Mouse (Mus musculus): ENCODE results near the gene Nol3. TPM values are rescaled to one million over a fixed set of nuclear protein-coding genes. Genes with fewer than 3 reads are reported as not detected.
A peak's percentile ranks its signal among the peaks of the same experiment; 100 is the strongest.

The Nol3 gene
- polyA plus RNA-seq, 1 experiment from 2014 or later = 2.7 TPM

GRCm38 (mm10) chr8:105264024-105264982, 11.6 kb upstream of the Nol3 start, which contains the start of the genes Tradd and Fbxl8:
TSS of gene Tradd (minus strand) at chr8:105264609.
TSS of gene Fbxl8 (plus strand) at chr8:105264648.
- Histone ChIP-seq H3K4me1 (peaks cover 39% of the 10 kb centered on the region), H3K27ac (replicated peaks) (no peak within 1 kb of the TSS), H3K27me3 (replicated peaks) (peaks cover 85% of the 10 kb centered on the region), H3K4me2 (peak within 1 kb of the TSS; percentile 96), H3K36me3 (no peaks in the 10 kb centered on the region), H3K9me3 (0 out of 2 replicates have a peak, but pooled peaks cover 6% of the 10 kb centered on the region), H3K9ac (peak within 1 kb of the TSS; percentile 88), H3K4me3 (peak within 1 kb of the TSS; percentile 84)
- 1% methylated on average over 54 of the region's 54 CpGs for WGBS
- 0 out of 2 replicates have a peak, but pooled peaks have one; percentile 30 for ATAC-seq (ENCODE audit: extremely low read depth, insufficient number of reproducible peaks, low FRiP score, low TSS enrichment)

GRCm38 (mm10) chr8:105265128-105265527, 10.8 kb upstream of the Nol3 start:
- peak overlapping the region; percentile 84 for H3K4me3 ChIP-seq
- no peak overlapping the region for H3K27ac ChIP-seq (replicated peaks)
- 15% methylated on average over 10 of the region's 10 CpGs for WGBS
- H3K27me3 ChIP-seq (replicated peaks) = peaks cover 85% of the 10 kb centered on the region
- peak overlapping the region; percentile 96 for H3K4me2 ChIP-seq
- H3K9me3 ChIP-seq = 0 out of 2 replicates have a peak, but pooled peaks cover 6% of the 10 kb centered on the region
- ATAC-seq (ENCODE audit: extremely low read depth, insufficient number of reproducible peaks, low FRiP score, low TSS enrichment) = no peak
- peaks cover 38% of the 10 kb centered on the region for H3K4me1 ChIP-seq
- no peaks in the 10 kb centered on the region for H3K36me3 ChIP-seq
- H3K9ac ChIP-seq = peak overlapping the region; percentile 88

- Histone ChIP-seq H3K4me3 (no peak overlapping the region), H3K36me3 (no peaks in the 10 kb centered on the region), H3K27me3 (replicated peaks) (peaks cover 85% of the 10 kb centered on the region), H3K9me3 (0 out of 2 replicates have a peak, but pooled peaks cover 6% of the 10 kb centered on the region), H3K4me1 (peaks cover 45% of the 10 kb centered on the region), H3K4me2 (no peak overlapping the region), H3K9ac (no peak overlapping the region), H3K27ac (replicated peaks) (no peak overlapping the region)
- ATAC-seq (ENCODE audit: extremely low read depth, insufficient number of reproducible peaks, low FRiP score, low TSS enrichment) = no peak
- 39% methylated on average over 13 of the region's 13 CpGs for WGBS
Observed at GRCm38 (mm10) chr8:105266775-105267174, 9.2 kb upstream of the Nol3 start.

GRCm38 (mm10) chr8:105268342-105269074, 7.4 kb upstream of the Nol3 start:
- Histone ChIP-seq H3K9ac (peak overlapping the region; percentile 74), H3K27me3 (replicated peaks) (peaks cover 90% of the 10 kb centered on the region), H3K4me2 (peak overlapping the region; percentile 96), H3K9me3 (0 out of 2 replicates have a peak, but pooled peaks cover 6% of the 10 kb centered on the region), H3K27ac (replicated peaks) (no peak overlapping the region), H3K36me3 (no peaks in the 10 kb centered on the region), H3K4me1 (peaks cover 45% of the 10 kb centered on the region), H3K4me3 (peak overlapping the region; percentile 60)
- ATAC-seq (ENCODE audit: extremely low read depth, insufficient number of reproducible peaks, low FRiP score, low TSS enrichment) = 0 out of 2 replicates have a peak, but pooled peaks have one; percentile 22
- under 1% methylated on average over 65 of the region's 65 CpGs for WGBS

GRCm38 (mm10) chr8:105269075-105269458, 6.9 kb upstream of the Nol3 start:
- WGBS = 4% methylated on average over 10 of the region's 10 CpGs
- H3K27ac ChIP-seq (replicated peaks) = no peak overlapping the region
- no peak for ATAC-seq (ENCODE audit: extremely low read depth, insufficient number of reproducible peaks, low FRiP score, low TSS enrichment)

GRCm38 (mm10) chr8:105269461-105269947, 6.4 kb upstream of the Nol3 start, which contains the start of gene Hsf4:
TSS of gene Hsf4 (plus strand) at chr8:105269801.
- peaks cover 93% of the 10 kb centered on the region for H3K27me3 ChIP-seq (replicated peaks)
- H3K36me3 ChIP-seq = no peaks in the 10 kb centered on the region
- H3K9ac ChIP-seq = peak within 1 kb of the TSS; percentile 74
- peak within 1 kb of the TSS; percentile 96 for H3K4me2 ChIP-seq
- no peak for ATAC-seq (ENCODE audit: extremely low read depth, insufficient number of reproducible peaks, low FRiP score, low TSS enrichment)
- 0 out of 2 replicates have a peak, but pooled peaks cover 6% of the 10 kb centered on the region for H3K9me3 ChIP-seq
- no peak within 1 kb of the TSS for H3K27ac ChIP-seq (replicated peaks)
- peak within 1 kb of the TSS; percentile 60 for H3K4me3 ChIP-seq
- peaks cover 40% of the 10 kb centered on the region for H3K4me1 ChIP-seq
- under 1% methylated on average over 42 of the region's 42 CpGs for WGBS

More at GRCm38 (mm10) chr8:105269075-105269458, 6.9 kb upstream of the Nol3 start:
- H3K36me3 ChIP-seq = no peaks in the 10 kb centered on the region
- H3K9me3 ChIP-seq = 0 out of 2 replicates have a peak, but pooled peaks cover 6% of the 10 kb centered on the region
- peaks cover 41% of the 10 kb centered on the region for H3K4me1 ChIP-seq
- H3K27me3 ChIP-seq (replicated peaks) = peaks cover 90% of the 10 kb centered on the region
- H3K4me2 ChIP-seq = peak overlapping the region; percentile 96
- H3K4me3 ChIP-seq = peak overlapping the region; percentile 60
- peak overlapping the region; percentile 74 for H3K9ac ChIP-seq

- Histone ChIP-seq H3K36me3 (no peaks in the 10 kb centered on the region), H3K27ac (replicated peaks) (no peak overlapping the region), H3K4me1 (peaks cover 34% of the 10 kb centered on the region), H3K4me3 (peak overlapping the region; percentile 60), H3K9me3 (0 out of 2 replicates have a peak, but pooled peaks cover 6% of the 10 kb centered on the region), H3K27me3 (replicated peaks) (peaks cover 99% of the 10 kb centered on the region), H3K9ac (peak overlapping the region; percentile 74; the same call in 1 of the 2 replicates), H3K4me2 (peak overlapping the region; percentile 96)
- no peak for ATAC-seq (ENCODE audit: extremely low read depth, insufficient number of reproducible peaks, low FRiP score, low TSS enrichment)
- WGBS = 6% methylated on average over 39 of the region's 39 CpGs
Observed at GRCm38 (mm10) chr8:105270101-105270915, 5.6 kb upstream of the Nol3 start.

GRCm38 (mm10) chr8:105270916-105271186, 5.1 kb upstream of the Nol3 start:
- Histone ChIP-seq H3K9ac (no peak overlapping the region), H3K4me3 (peak overlapping the region; percentile 10; the same call in 1 of the 2 replicates), H3K36me3 (no peaks in the 10 kb centered on the region), H3K4me1 (peaks cover 39% of the 10 kb centered on the region), H3K27ac (replicated peaks) (no peak overlapping the region), H3K4me2 (peak overlapping the region; percentile 96; the same call in 1 of the 2 replicates), H3K27me3 (replicated peaks) (peaks cover 100% of the 10 kb centered on the region), H3K9me3 (0 out of 2 replicates have a peak, but pooled peaks cover 6% of the 10 kb centered on the region)
- WGBS = 5% methylated on average over 11 of the region's 11 CpGs
- no peak for ATAC-seq (ENCODE audit: extremely low read depth, insufficient number of reproducible peaks, low FRiP score, low TSS enrichment)

GRCm38 (mm10) chr8:105275387-105275786, 553 bp upstream of the Nol3 start:
- no peak for ATAC-seq (ENCODE audit: extremely low read depth, insufficient number of reproducible peaks, low FRiP score, low TSS enrichment)
- peaks cover 36% of the 10 kb centered on the region for H3K4me1 ChIP-seq
- 12% methylated on average over 11 of the region's 11 CpGs for WGBS
- no peak overlapping the region for H3K27ac ChIP-seq (replicated peaks)
- H3K27me3 ChIP-seq (replicated peaks) = peaks cover 100% of the 10 kb centered on the region
- peak overlapping the region; percentile 44; the same call in 1 of the 2 replicates for H3K9ac ChIP-seq
- no peaks in the 10 kb centered on the region for H3K36me3 ChIP-seq
- H3K9me3 ChIP-seq = no peaks in the 10 kb centered on the region
- H3K4me2 ChIP-seq = peak overlapping the region; percentile 81
- peak overlapping the region; percentile 54 for H3K4me3 ChIP-seq

Measured in heart, embryonic 13.5 days (tissue).